Mouse (Mus musculus): ENCODE measurements at regions not wholly inside any gene's neighbourhood (a gene's known extent, or its start where the extent isn't known, plus 50 kb on each side); places are given as distances from the start of the nearest gene placed in this dataset.

GRCm38 (mm10) chr12:99639847-99640213 lies 76.4 kb upstream of the Foxn3 start:
- TF ChIP-seq CTCF (conservative IDR thresholded peaks at IDR 0.05; ENCODE audit: insufficient read depth, insufficient read length, low read depth, low read length): no peak
- no peak for TF ChIP-seq POLR2A (IDR thresholded peaks at IDR 0.05; ENCODE audit: low read depth, low read length)

All from kidney, adult 2 months (tissue).